Mouse (Mus musculus) neural tube, embryonic 11.5 days (tissue): ENCODE data around the gene Klk1. TPM values are rescaled to one million over a fixed set of nuclear protein-coding genes. Genes with fewer than 3 reads are reported as not detected.
"Not testable (repeated sequence)": the region's sequence is repeated elsewhere in the genome, so short reads cannot be mapped to it uniquely, and the experiment has no call there.

Source experiments
- ATAC-seq: fragments of 200-750 bp; cut with Nextera tagmentation; 2 replicates; pipeline ENCODE4 v1.8.0; 2017; ENCODE audit warnings: moderate number of reproducible peaks, mild to moderate bottlenecking, moderate TSS enrichment, moderate library complexity; ENCODE audit not compliant: insufficient read depth, low FRiP score, low TSS enrichment
- DNase-seq: peaks from one replicate; pipeline ENCODE4 v3.0.0-alpha.2; 2015; ENCODE audit warnings: low spot score
- H3K27ac ChIP-seq: fragments of 300-500 bp; sonication (generic); 2 replicates; pipeline ENCODE4 v1.5.1; 2014; ENCODE audit warnings: low read depth, mild to moderate bottlenecking, low read length
- H3K27me3 ChIP-seq: fragments of 300-500 bp; sonication (generic); 2 replicates; pipeline ENCODE4 v1.6.1; 2014; ENCODE audit warnings: mild to moderate bottlenecking, low read length, mixed read lengths; ENCODE audit not compliant: control insufficient read depth, insufficient read depth
- H3K36me3 ChIP-seq: fragments of 300-500 bp; sonication (generic); 2 replicates; pipeline ENCODE4 v1.6.1; 2014; ENCODE audit warnings: mild to moderate bottlenecking, low read length, moderate library complexity, mixed read lengths; ENCODE audit not compliant: control insufficient read depth, insufficient read depth
- H3K4me1 ChIP-seq: fragments of 300-500 bp; sonication (generic); 2 replicates; pipeline ENCODE4 v1.6.1; 2014; ENCODE audit warnings: low read length, mixed read lengths; ENCODE audit not compliant: control insufficient read depth, insufficient read depth
- H3K4me2 ChIP-seq: fragments of 300-500 bp; sonication (generic); 2 replicates; pipeline ENCODE4 v1.6.1; 2014; ENCODE audit warnings: low read depth, mild to moderate bottlenecking, moderate library complexity
- H3K4me3 ChIP-seq: fragments of 300-500 bp; sonication (generic); 2 replicates; pipeline ENCODE4 v1.5.1; 2014; ENCODE audit warnings: low read depth, low read length
- H3K9ac ChIP-seq: fragments of 300-500 bp; sonication (generic); 2 replicates; pipeline ENCODE4 v1.6.1; 2014; ENCODE audit warnings: mild to moderate bottlenecking, low read length
- H3K9me3 ChIP-seq: fragments of 300-500 bp; sonication (generic); 2 replicates; pipeline ENCODE4 v1.6.1; 2016; ENCODE audit warnings: low read length; ENCODE audit not compliant: control insufficient read depth
- whole genome bisulfite sequencing: fragments of 180-500 bp; shearing (Covaris S2); extraction: QIAGEN DNeasy Blood & Tissue Kit; methylation state at CpG from one replicate; pipeline ENCODE4 v1.1.7; 2014; 5-methylcytosine and 5-hydroxymethylcytosine counted together
- polyA plus RNA-seq: library from polyadenylated mRNA; unstranded; fragments of >200 nt; fragmentation: Nextera tagmentation; extraction: Ambion mirVana; gene quantifications from 2 replicates; pipeline ENCODE4 v1.2.1, GENCODE M21; 2014

Klk1 gene
- polyA plus RNA-seq: not detected in 2 replicates

DNA sequence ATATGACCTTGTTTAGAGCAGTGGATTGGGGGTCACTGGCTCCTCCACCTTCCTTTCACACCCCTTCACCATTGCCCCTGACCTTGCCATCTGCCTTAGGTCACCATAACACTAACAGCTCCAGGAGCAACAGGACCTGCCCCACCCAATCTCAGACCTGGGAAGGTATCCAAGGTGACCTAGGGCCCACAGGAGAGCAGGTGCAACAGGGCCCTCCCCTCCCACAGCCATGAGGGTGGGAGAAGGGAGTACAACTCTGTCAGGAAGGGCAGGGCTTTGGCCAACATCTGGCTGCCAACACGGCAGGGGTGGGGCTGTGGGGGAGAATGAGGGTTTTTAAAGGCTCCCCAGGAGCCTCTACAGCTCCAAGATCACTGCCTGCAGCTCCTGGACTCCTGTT lies at the start of gene Klk1:
Gene Klk1, plus strand, starts transcription at position 285 of the 400 bp plus-strand sequence.
- Histone ChIP-seq H3K27ac (no peak within 1 kb of the TSS), H3K4me3 (no peak within 1 kb of the TSS), H3K4me1 (no peaks in the 10 kb centered on the region), H3K36me3 (no peaks in the 10 kb centered on the region), H3K9ac (no peak within 1 kb of the TSS), H3K9me3 (no peaks in the 10 kb centered on the region), H3K4me2 (no peak within 1 kb of the TSS), H3K27me3 (no peaks in the 10 kb centered on the region)
- ATAC-seq: no peak
- 50% methylated on average over 1 of the region's 1 CpGs for WGBS
- no peak for DNase-seq

DNA sequence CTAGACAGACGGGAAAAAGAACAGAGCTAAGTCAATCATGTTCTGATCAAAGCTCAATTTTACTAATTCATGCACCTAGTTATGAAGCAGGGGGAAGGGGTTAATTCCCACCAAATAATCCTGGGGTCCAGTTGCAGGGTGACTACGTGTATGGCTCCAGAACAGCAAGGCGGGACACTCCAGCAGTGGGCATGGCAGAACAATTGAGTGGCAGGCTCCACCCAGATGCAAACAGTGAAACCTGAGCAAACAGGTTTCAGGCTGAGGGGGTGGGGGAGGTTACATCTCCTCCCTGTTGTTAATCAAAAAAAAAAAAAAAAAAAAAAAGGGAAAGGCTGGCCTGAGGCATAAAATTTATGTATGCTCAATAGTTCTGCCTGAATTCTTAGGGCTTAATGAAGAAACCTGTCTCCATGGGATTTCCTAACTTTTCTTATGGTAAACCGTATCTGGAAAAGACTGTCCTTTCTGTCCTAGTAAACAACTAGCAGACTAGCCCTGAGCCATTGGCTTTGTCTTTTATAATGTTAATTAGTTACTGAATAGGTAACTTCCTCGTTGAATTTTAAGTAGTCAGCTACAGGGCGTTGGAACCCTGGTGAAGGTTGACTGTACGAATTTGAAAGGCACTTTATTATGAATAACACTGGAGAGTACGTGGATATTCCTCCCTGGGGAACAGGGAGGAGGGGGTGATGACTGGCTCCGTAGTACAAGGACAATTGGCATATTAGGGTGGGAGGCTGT lies 45.7 kb upstream of the Klk1 start:
- 64% methylated on average over 9 of the region's 9 CpGs for WGBS

DNA sequence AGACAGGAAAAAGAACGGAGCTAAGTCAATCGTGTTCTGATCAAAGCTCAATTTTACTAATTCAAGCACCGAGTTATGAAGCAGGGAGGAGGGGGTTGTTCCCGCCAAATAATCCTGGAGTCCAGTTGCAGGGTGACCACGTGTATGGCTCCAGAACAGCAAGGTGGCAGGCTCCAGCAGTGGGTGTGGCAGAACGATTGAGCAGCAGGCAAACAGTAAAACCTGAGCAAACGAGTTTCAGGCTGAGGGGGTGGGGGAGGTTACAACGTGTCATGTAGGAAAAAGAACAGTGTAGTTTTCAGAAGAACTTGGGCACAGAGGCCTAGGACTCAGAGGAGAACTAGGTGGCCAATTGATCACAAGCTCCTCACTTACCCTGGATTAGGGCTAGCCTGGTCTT lies 38.6 kb upstream of the Klk1 start:
- not testable (repeated sequence) for ATAC-seq, DNase-seq, H3K27ac ChIP-seq, H3K9ac ChIP-seq, H3K4me3 ChIP-seq, H3K36me3 ChIP-seq, H3K27me3 ChIP-seq, H3K4me2 ChIP-seq, H3K9me3 ChIP-seq, H3K4me1 ChIP-seq
- 74% methylated on average over 8 of the region's 8 CpGs for WGBS

More for the DNA sequence above, 45.7 kb upstream of the Klk1 start:
- DNase-seq (no peak), ATAC-seq (no peak)
- Histone ChIP-seq H3K27ac (no peak overlapping the region), H3K36me3 (no peaks in the 10 kb centered on the region), H3K4me1 (no peaks in the 10 kb centered on the region), H3K27me3 (no peaks in the 10 kb centered on the region), H3K9ac (no peak overlapping the region), H3K9me3 (no peaks in the 10 kb centered on the region), H3K4me3 (no peak overlapping the region), H3K4me2 (no peak overlapping the region)

DNA sequence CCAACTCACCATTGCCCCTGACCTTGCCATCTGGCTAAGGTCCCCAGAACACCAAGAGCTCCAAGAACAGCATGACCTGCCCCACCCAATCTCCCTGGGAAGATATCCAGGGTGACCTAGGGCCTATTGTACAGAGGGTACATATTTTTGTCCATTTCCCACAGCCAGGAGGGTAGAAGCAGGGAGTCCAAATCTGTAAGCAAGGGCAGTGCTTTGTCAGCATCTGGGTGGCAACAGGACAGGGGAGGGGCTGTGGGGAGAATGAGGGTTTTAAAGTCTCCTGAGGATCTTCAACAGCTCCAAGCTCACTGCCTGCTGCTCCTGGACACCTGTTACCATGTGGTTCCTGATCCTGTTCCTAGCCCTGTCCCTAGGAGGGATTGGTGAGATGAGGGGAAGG lies 37.2 kb upstream of the Klk1 start, which contains the start of gene Klk1b24:
Gene Klk1b24, plus strand, starts transcription at position 301 of the 400 bp plus-strand sequence.
- not testable (repeated sequence) for ATAC-seq, H3K9ac ChIP-seq, H3K4me2 ChIP-seq, H3K27me3 ChIP-seq, H3K9me3 ChIP-seq, H3K4me3 ChIP-seq, H3K27ac ChIP-seq, H3K4me1 ChIP-seq, DNase-seq, H3K36me3 ChIP-seq

DNA sequence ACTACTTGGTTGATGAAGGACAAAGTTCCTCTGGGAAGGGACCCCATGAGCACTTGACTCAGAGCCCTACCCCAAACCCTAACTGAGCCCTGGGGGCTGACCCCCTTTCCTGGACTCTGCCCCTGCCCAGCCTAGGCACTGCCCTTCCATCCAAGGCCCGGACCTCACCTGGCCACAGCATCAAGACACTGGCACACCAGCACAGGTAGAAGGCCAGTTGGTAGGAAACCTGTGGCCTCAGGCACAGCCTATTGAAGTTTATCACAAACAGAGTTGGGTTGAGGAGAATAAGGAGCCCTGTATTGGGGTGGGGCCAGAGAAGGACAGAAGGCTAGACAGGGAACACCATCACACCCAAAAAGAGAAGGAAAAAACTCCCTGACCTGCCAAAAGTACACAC lies 31.7 kb upstream of the Klk1 start:
- not testable (repeated sequence) for H3K9me3 ChIP-seq, H3K27me3 ChIP-seq, H3K36me3 ChIP-seq, DNase-seq, H3K4me1 ChIP-seq, H3K9ac ChIP-seq, H3K4me2 ChIP-seq, ATAC-seq, H3K4me3 ChIP-seq, H3K27ac ChIP-seq
- 50% methylated on average over 1 of the region's 1 CpGs for WGBS

DNA sequence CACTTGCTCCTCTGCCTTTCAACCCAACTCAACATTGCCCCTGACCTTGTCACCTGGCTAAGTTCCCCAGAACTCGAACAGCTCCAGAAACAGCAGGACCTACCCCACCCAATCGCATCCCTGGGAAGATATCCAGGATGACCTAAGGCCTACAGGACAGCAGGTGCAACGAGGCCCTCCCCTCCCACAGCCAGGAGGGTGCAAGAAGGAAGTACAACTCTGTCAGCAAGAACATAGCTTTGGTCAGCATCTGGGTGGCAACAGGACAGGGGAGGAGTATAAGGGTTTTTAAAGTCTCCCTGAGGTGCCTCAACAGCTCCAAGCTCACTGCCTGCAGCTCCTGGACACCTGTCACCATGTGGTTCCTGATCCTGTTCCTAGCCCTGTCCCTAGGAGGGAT lies 27.3 kb upstream of the Klk1 start, which contains the start of gene Klk1b3:
Gene Klk1b3, plus strand, starts transcription at position 301 of the 400 bp plus-strand sequence.
- no peak within 1 kb of the TSS for H3K4me3 ChIP-seq

DNA sequence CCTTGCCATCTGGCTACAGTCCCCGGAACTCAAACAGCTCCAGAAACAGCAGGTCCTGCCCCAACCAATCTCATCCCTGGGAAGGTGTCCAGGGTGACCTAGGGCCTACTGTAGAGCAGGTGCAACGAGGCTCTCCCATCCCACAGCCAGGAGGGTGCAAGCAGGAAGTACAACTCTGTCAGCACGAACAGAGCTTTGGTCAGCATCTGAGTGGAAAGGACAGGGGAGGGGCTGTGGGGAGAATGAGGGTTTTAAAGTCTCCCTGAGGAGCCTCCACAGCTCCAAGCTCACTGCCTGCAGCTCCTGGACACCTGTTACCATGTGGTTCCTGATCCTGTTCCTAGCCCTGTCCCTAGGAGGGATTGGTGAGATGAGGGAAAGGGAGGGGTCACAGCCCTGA lies 18.0 kb upstream of the Klk1 start, which contains the start of gene Klk1b4:
Gene Klk1b4, plus strand, starts transcription at position 301 of the 400 bp plus-strand sequence.
- H3K4me2 ChIP-seq, H3K9ac ChIP-seq, H3K27ac ChIP-seq, DNase-seq, H3K36me3 ChIP-seq, ATAC-seq, H3K4me3 ChIP-seq, H3K27me3 ChIP-seq, H3K9me3 ChIP-seq, H3K4me1 ChIP-seq: not testable (repeated sequence)
- 45% methylated on average over 3 of the region's 3 CpGs for WGBS

More for the DNA sequence above, 27.3 kb upstream of the Klk1 start, which contains the start of gene Klk1b3:
- Histone ChIP-seq H3K4me2 (no peak within 1 kb of the TSS), H3K4me1 (no peaks in the 10 kb centered on the region), H3K36me3 (no peaks in the 10 kb centered on the region), H3K27me3 (no peaks in the 10 kb centered on the region), H3K27ac (no peak within 1 kb of the TSS), H3K9ac (no peak within 1 kb of the TSS), H3K9me3 (no peaks in the 10 kb centered on the region)
- DNase-seq (no peak), ATAC-seq (no peak)
- 64% methylated on average over 3 of the region's 3 CpGs for WGBS

DNA sequence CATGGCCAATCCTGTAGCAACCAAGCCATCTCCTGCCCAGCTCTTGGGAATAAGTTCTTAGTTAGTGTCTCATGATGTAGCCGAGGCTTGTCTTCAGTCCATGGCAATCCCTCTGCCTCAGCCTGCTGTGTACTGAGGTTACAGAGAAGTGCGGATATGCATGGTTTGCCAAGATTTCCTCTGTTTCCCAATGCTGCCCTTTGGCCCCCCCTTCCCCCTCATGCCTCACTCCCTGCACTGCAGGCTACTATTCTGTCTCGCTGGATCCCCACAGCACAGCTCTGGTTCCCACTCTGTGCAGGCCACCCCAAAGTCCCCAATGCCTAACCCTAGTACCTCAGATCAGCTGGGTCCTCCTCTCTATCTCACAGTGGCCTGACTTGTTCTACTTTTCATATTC lies 16.9 kb upstream of the Klk1 start:
- 86% methylated on average over 3 of the region's 3 CpGs for WGBS
- DNase-seq (no peak), ATAC-seq (no peak)
- Histone ChIP-seq H3K9me3 (no peaks in the 10 kb centered on the region), H3K4me1 (no peaks in the 10 kb centered on the region), H3K27me3 (no peaks in the 10 kb centered on the region), H3K9ac (no peak overlapping the region), H3K27ac (no peak overlapping the region), H3K36me3 (no peaks in the 10 kb centered on the region), H3K4me2 (no peak overlapping the region), H3K4me3 (no peak overlapping the region)

DNA sequence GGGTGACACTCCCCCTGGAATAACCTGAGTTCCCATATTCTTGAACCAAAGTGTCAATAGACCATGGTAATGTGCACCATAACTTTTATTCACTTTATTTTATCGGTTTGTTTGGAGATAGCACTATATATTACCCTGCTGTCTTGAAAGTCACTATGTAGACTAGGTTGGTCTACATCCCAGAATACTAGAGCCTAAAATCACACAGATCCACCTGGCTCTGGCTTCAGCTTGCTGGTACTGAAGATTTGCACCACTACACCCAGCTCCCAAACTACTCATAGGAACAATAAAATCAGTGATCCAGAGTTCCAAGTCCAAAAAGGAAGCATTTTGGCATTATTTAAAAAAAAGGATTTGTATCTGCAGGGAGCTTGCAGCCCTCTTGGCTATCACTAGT lies 9.5 kb upstream of the Klk1 start, which contains the start of gene Klk1b5:
Gene Klk1b5, plus strand, starts transcription at position 301 of the 400 bp plus-strand sequence.
- H3K4me1 ChIP-seq: no peaks in the 10 kb centered on the region
- 79% methylated on average over 1 of the region's 1 CpGs for WGBS
- H3K4me2 ChIP-seq: no peak within 1 kb of the TSS
- no peaks in the 10 kb centered on the region for H3K27me3 ChIP-seq
- no peak within 1 kb of the TSS for H3K9ac ChIP-seq
- no peaks in the 10 kb centered on the region for H3K36me3 ChIP-seq
- H3K4me3 ChIP-seq: no peak within 1 kb of the TSS
- DNase-seq: no peak
- no peak for ATAC-seq
- no peak within 1 kb of the TSS for H3K27ac ChIP-seq
- no peaks in the 10 kb centered on the region for H3K9me3 ChIP-seq
